ENCODE assay signal across 23 mouse cellular contexts in genomic region chr15:22151894-22152494, GRCm38 (mm10).
DNase-seq lines count a peak whose midpoint lies in the region; ATAC-seq lines count a peak whose summit lies in the region.
"Had no signal": no experiment of that assay in that cellular context is flagged by ENCODE, and none has a peak within 500 bp of the region (broad histone marks: within the 10 kb centered on the region; RNA-seq: fewer than 3 reads in every experiment).

No protein-coding gene starts in this region.

- H3K27me3 ChIP-seq in forebrain, embryonic 11.5 days (ENCODE audit: control insufficient read depth, insufficient read depth, low read length): no peaks in the 10 kb centered on the region
- H3K27me3 ChIP-seq in forebrain, embryonic 10.5 days (ENCODE audit: poor library complexity, severe bottlenecking): no peaks in the 10 kb centered on the region
- H3K27me3 ChIP-seq in midbrain, embryonic 13.5 days: no peaks in the 10 kb centered on the region
- no peaks in the 10 kb centered on the region for H3K27me3 ChIP-seq in midbrain, embryonic 10.5 days (ENCODE audit: low read depth, poor library complexity, severe bottlenecking)
- no peaks in the 10 kb centered on the region for H3K27me3 ChIP-seq in forebrain, embryonic 13.5 days
- no peaks in the 10 kb centered on the region for H3K27me3 ChIP-seq in forebrain, embryonic 16.5 days (replicated peaks; ENCODE audit: control insufficient read depth, insufficient read depth, low read length)
- H3K27me3 ChIP-seq in heart, embryonic 10.5 days (ENCODE audit: insufficient read depth, poor library complexity, severe bottlenecking): no peaks in the 10 kb centered on the region
- H3K27me3 ChIP-seq: CH12.LX; embryonic facial prominence, embryonic 12.5 days; heart, embryonic 15.5 days; hindbrain, embryonic 15.5 days; Patski had no signal

- H3K9ac ChIP-seq in forebrain, embryonic 11.5 days (ENCODE audit: low read length): no peak overlapping the region
- H3K9ac ChIP-seq in midbrain, embryonic 13.5 days (replicated peaks): no peak overlapping the region
- H3K9ac ChIP-seq in forebrain, embryonic 13.5 days: no peak overlapping the region
- no peak overlapping the region for H3K9ac ChIP-seq in forebrain, embryonic 16.5 days (replicated peaks; ENCODE audit: low read depth, low read length)
- H3K9ac ChIP-seq: embryonic facial prominence, embryonic 12.5 days; heart, embryonic 15.5 days; hindbrain, embryonic 15.5 days had no signal

- no peaks in the 10 kb centered on the region for H3K9me3 ChIP-seq in forebrain, embryonic 11.5 days (ENCODE audit: control insufficient read depth, low read length)
- H3K9me3 ChIP-seq in forebrain, embryonic 10.5 days: no peaks in the 10 kb centered on the region
- no peaks in the 10 kb centered on the region for H3K9me3 ChIP-seq in midbrain, embryonic 13.5 days
- H3K9me3 ChIP-seq in midbrain, embryonic 10.5 days (replicated peaks): no peaks in the 10 kb centered on the region
- no peaks in the 10 kb centered on the region for H3K9me3 ChIP-seq in forebrain, embryonic 13.5 days (replicated peaks)
- no peaks in the 10 kb centered on the region for H3K9me3 ChIP-seq in forebrain, embryonic 16.5 days (ENCODE audit: control insufficient read depth, low read length)
- H3K9me3 ChIP-seq in heart, embryonic 10.5 days: no peaks in the 10 kb centered on the region
- H3K9me3 ChIP-seq: embryonic facial prominence, embryonic 12.5 days; heart, embryonic 15.5 days; hindbrain, embryonic 15.5 days had no signal

- peak; percentile 82 for ATAC-seq in forebrain, embryonic 11.5 days (replicated peaks; ENCODE audit: low FRiP score)
- peak; percentile 74 for ATAC-seq in midbrain, embryonic 13.5 days
- peak; percentile 91 for ATAC-seq in forebrain, embryonic 13.5 days
- ATAC-seq in forebrain, embryonic 16.5 days: peak; percentile 92
- ATAC-seq: activated CD4-positive, CD25-positive, alpha-beta regulatory T cell, adult 4 months; intestine, embryonic 16.5 days; Patski had no signal

- H3K27ac ChIP-seq in forebrain, embryonic 11.5 days (ENCODE audit: low read depth, low read length): no peak overlapping the region
- no peak overlapping the region for H3K27ac ChIP-seq in forebrain, embryonic 10.5 days
- H3K27ac ChIP-seq in midbrain, embryonic 13.5 days: no peak overlapping the region
- H3K27ac ChIP-seq in midbrain, embryonic 10.5 days (replicated peaks): no peak overlapping the region
- no peak overlapping the region for H3K27ac ChIP-seq in forebrain, embryonic 13.5 days
- H3K27ac ChIP-seq in forebrain, embryonic 16.5 days (ENCODE audit: low read length): no peak overlapping the region
- H3K27ac ChIP-seq in heart, embryonic 10.5 days: no peak overlapping the region
- H3K27ac ChIP-seq: embryonic facial prominence, embryonic 12.5 days; heart, embryonic 15.5 days; hindbrain, embryonic 15.5 days had no signal

- WGBS in forebrain, embryonic 11.5 days: 46% methylated on average over 4 of the region's 4 CpGs
- WGBS in forebrain, embryonic 10.5 days: 68% methylated on average over 4 of the region's 4 CpGs
- 53% methylated on average over 4 of the region's 4 CpGs for WGBS in midbrain, embryonic 13.5 days
- 82% methylated on average over 4 of the region's 4 CpGs for WGBS in midbrain, embryonic 10.5 days
- WGBS in forebrain, embryonic 13.5 days: 29% methylated on average over 4 of the region's 4 CpGs
- WGBS in forebrain, embryonic 16.5 days: 22% methylated on average over 4 of the region's 4 CpGs
- WGBS in heart, embryonic 10.5 days: 81% methylated on average over 4 of the region's 4 CpGs

- H3K36me3 ChIP-seq in forebrain, embryonic 11.5 days (ENCODE audit: control insufficient read depth, insufficient read depth, low read length): no peaks in the 10 kb centered on the region
- no peaks in the 10 kb centered on the region for H3K36me3 ChIP-seq in forebrain, embryonic 10.5 days (replicated peaks)
- no peaks in the 10 kb centered on the region for H3K36me3 ChIP-seq in midbrain, embryonic 13.5 days
- no peaks in the 10 kb centered on the region for H3K36me3 ChIP-seq in midbrain, embryonic 10.5 days
- H3K36me3 ChIP-seq in forebrain, embryonic 13.5 days (ENCODE audit: poor library complexity, severe bottlenecking): no peaks in the 10 kb centered on the region
- no peaks in the 10 kb centered on the region for H3K36me3 ChIP-seq in forebrain, embryonic 16.5 days (ENCODE audit: control insufficient read depth, insufficient read depth)
- no peaks in the 10 kb centered on the region for H3K36me3 ChIP-seq in heart, embryonic 10.5 days
- H3K36me3 ChIP-seq: embryonic facial prominence, embryonic 12.5 days; heart, embryonic 15.5 days; hindbrain, embryonic 15.5 days had no signal

- no peak for DNase-seq in forebrain, embryonic 11.5 days (ENCODE audit: low spot score)
- DNase-seq in forebrain, embryonic 10.5 days (ENCODE audit: extremely low spot score, low spot score): no peak
- no peak for DNase-seq in midbrain, embryonic 10.5 days (ENCODE audit: low spot score)
- DNase-seq in yolk sac, embryonic 10.5 days (ENCODE audit: low spot score): no peak
- DNase-seq in heart, embryonic 10.5 days (ENCODE audit: low spot score): no peak
- DNase-seq: adrenal gland, postnatal 14 days; cerebellum, adult 18-20 months; cerebellum, adult 9-11 months; cerebellum, postnatal 36 days; gastrocnemius, postnatal 10 days; heart, adult 18-20 months; heart, postnatal 14 days had no signal

- H3K4me1 ChIP-seq in forebrain, embryonic 11.5 days (replicated peaks; ENCODE audit: control insufficient read depth, insufficient read depth, low read length): no peaks in the 10 kb centered on the region
- H3K4me1 ChIP-seq in forebrain, embryonic 10.5 days: peaks cover 15% of the 10 kb centered on the region; the same call in 1 of the 2 replicates
- 0 out of 2 replicates have a peak, but pooled peaks cover 2% of the 10 kb centered on the region for H3K4me1 ChIP-seq in midbrain, embryonic 13.5 days (replicated peaks)
- no peaks in the 10 kb centered on the region for H3K4me1 ChIP-seq in midbrain, embryonic 10.5 days
- peaks cover 10% of the 10 kb centered on the region for H3K4me1 ChIP-seq in forebrain, embryonic 13.5 days
- H3K4me1 ChIP-seq in forebrain, embryonic 16.5 days (replicated peaks; ENCODE audit: control insufficient read depth, insufficient read depth, low read length): peaks cover 4% of the 10 kb centered on the region; the same call in 1 of the 2 replicates
- no peaks in the 10 kb centered on the region for H3K4me1 ChIP-seq in heart, embryonic 10.5 days
- H3K4me1 ChIP-seq: embryonic facial prominence, embryonic 12.5 days; heart, embryonic 15.5 days; hindbrain, embryonic 15.5 days had no signal

- no peak overlapping the region for H3K4me2 ChIP-seq in forebrain, embryonic 11.5 days (ENCODE audit: low read depth, low read length, severe bottlenecking)
- H3K4me2 ChIP-seq in midbrain, embryonic 13.5 days (replicated peaks): no peak overlapping the region
- H3K4me2 ChIP-seq in forebrain, embryonic 13.5 days: no peak overlapping the region
- H3K4me2 ChIP-seq in forebrain, embryonic 16.5 days (ENCODE audit: low read length): no peak overlapping the region
- H3K4me2 ChIP-seq: embryonic facial prominence, embryonic 12.5 days; heart, embryonic 11.5 days; heart, embryonic 15.5 days; hindbrain, embryonic 15.5 days had no signal

- H3K4me3 ChIP-seq in forebrain, embryonic 11.5 days (ENCODE audit: low read depth, low read length): no peak overlapping the region
- H3K4me3 ChIP-seq in forebrain, embryonic 10.5 days: no peak overlapping the region
- H3K4me3 ChIP-seq in midbrain, embryonic 13.5 days (replicated peaks): no peak overlapping the region
- no peak overlapping the region for H3K4me3 ChIP-seq in midbrain, embryonic 10.5 days
- no peak overlapping the region for H3K4me3 ChIP-seq in forebrain, embryonic 13.5 days
- no peak overlapping the region for H3K4me3 ChIP-seq in forebrain, embryonic 16.5 days (replicated peaks; ENCODE audit: low read length)
- H3K4me3 ChIP-seq in heart, embryonic 10.5 days: no peak overlapping the region
- H3K4me3 ChIP-seq: embryonic facial prominence, embryonic 12.5 days; heart, embryonic 15.5 days; hindbrain, embryonic 15.5 days had no signal
